Mouse (Mus musculus) stomach, embryonic 16.5 days (tissue): ENCODE results near the gene Hunk. TPM values are rescaled to one million over a fixed set of nuclear protein-coding genes. Genes with fewer than 3 reads are reported as not detected.
A peak's percentile ranks its signal among the peaks of the same experiment; 100 is the strongest.

Experiments used
- ATAC-seq: fragments of 200-750 bp; cut with Nextera tagmentation; 2 replicates; pipeline ENCODE4 v1.8.0; 2017; ENCODE audit warnings: moderate number of reproducible peaks, moderate TSS enrichment; ENCODE audit not compliant: insufficient read depth, low FRiP score
- H3K27ac ChIP-seq: fragments of 300-500 bp; sonication (generic); 2 replicates; pipeline ENCODE4 v1.5.1; 2014; ENCODE audit warnings: low read length
- H3K27me3 ChIP-seq: fragments of 300-500 bp; sonication (generic); 2 replicates; pipeline ENCODE4 v1.6.1; 2014; ENCODE audit warnings: low read length, control low read depth, mixed read lengths; ENCODE audit not compliant: control insufficient read depth, insufficient read depth
- H3K36me3 ChIP-seq: fragments of 300-500 bp; sonication (generic); 2 replicates; pipeline ENCODE4 v1.6.1; 2014; ENCODE audit warnings: low read length; ENCODE audit not compliant: control insufficient read depth, insufficient read depth
- H3K4me1 ChIP-seq: fragments of 300-500 bp; sonication (generic); 2 replicates; pipeline ENCODE4 v1.6.1; 2014; ENCODE audit warnings: low read length, control low read depth, mixed read lengths; ENCODE audit not compliant: control insufficient read depth, insufficient read depth
- H3K4me2 ChIP-seq: fragments of 300-500 bp; sonication (generic); 2 replicates; pipeline ENCODE4 v1.6.1; 2014; ENCODE audit warnings: low read depth, low read length, mixed read lengths
- H3K4me3 ChIP-seq: fragments of 300-500 bp; sonication (generic); replicated peaks from 2 replicates; pipeline ENCODE4 v1.5.1; 2014; ENCODE audit warnings: mild to moderate bottlenecking, low read length
- H3K9ac ChIP-seq: fragments of 300-500 bp; sonication (generic); 2 replicates; pipeline ENCODE4 v1.6.1; 2014; ENCODE audit warnings: low read length
- H3K9me3 ChIP-seq: fragments of 300-500 bp; sonication (generic); replicated peaks from 2 replicates; pipeline ENCODE4 v1.6.1; 2016; ENCODE audit warnings: low read length, control low read depth; ENCODE audit not compliant: control insufficient read depth
- WGBS: fragments of 180-500 bp; shearing (Covaris S2); extraction: QIAGEN DNeasy Blood & Tissue Kit; methylation state at CpG from one replicate; pipeline ENCODE4 v1.1.7; 2014; 5-methylcytosine and 5-hydroxymethylcytosine counted together
- polyA plus RNA-seq: library from polyadenylated mRNA; unstranded; fragments of >200 nt; fragmentation: Nextera tagmentation; extraction: Ambion mirVana; gene quantifications from 2 replicates; pipeline ENCODE4 v1.2.1, GENCODE M21; 2015

Hunk gene
- polyA plus RNA-seq, 1 experiment from 2014 or later = 6.0 TPM

DNA sequence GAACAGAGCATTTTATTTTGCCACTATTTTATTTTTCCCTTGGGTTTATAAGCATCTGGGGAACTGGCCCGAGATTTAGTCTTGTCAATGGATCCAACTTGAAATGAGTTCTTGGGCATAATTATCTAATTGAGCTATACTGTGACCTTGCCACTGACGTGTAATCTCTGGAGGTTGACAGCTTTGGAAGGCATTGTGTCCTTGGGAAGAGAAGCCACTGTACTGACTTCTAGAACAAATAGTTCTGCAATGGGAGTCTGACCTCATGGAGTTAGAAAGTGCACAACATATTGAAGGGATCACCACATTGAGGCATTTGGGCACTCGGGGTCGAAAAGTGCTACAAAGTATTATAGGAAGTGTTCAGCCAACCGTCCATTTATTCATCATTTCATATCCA is 79.3 kb downstream of the Hunk start:
- Histone ChIP-seq H3K4me2 (no peak overlapping the region), H3K36me3 (0 out of 2 replicates have a peak, but pooled peaks cover 4% of the 10 kb centered on the region), H3K9me3 (no peaks in the 10 kb centered on the region), H3K27me3 (no peaks in the 10 kb centered on the region), H3K27ac (no peak overlapping the region), H3K4me3 (no peak overlapping the region), H3K9ac (no peak overlapping the region), H3K4me1 (peaks cover 6% of the 10 kb centered on the region)
- ATAC-seq = no peak
- 89% methylated on average over 5 of the region's 5 CpGs for WGBS

DNA sequence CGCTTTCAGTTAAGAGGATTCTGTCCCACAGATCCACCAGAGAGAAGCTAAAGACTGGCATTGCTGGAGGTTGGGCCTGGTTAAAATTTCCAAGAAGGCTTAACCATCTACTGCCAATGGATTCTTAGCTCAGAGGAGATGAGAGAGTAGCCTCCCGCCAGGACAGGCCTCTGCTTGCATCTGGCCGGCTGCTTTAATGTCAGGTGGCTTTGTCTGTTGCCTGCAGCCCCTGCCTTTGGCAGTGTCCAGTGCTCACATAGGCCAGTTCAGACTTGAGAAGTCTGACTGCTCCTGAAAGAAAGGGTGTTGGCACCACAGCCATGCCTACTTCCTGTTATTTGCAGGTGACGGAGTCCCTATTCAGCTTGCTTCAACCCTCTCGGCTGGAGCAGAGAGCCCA is 82.5 kb downstream of the Hunk start:
- H3K27ac ChIP-seq = peak overlapping the region; percentile 71
- H3K27me3 ChIP-seq = no peaks in the 10 kb centered on the region
- 76% methylated on average over 5 of the region's 5 CpGs for WGBS
- H3K9me3 ChIP-seq = no peaks in the 10 kb centered on the region
- 0 out of 2 replicates have a peak, but pooled peaks have one; percentile 13 for ATAC-seq
- H3K36me3 ChIP-seq = 0 out of 2 replicates have a peak, but pooled peaks cover 4% of the 10 kb centered on the region
- no peaks in the 10 kb centered on the region for H3K4me1 ChIP-seq
- no peak overlapping the region for H3K9ac ChIP-seq
- no peak overlapping the region for H3K4me2 ChIP-seq
- H3K4me3 ChIP-seq = no peak overlapping the region

DNA sequence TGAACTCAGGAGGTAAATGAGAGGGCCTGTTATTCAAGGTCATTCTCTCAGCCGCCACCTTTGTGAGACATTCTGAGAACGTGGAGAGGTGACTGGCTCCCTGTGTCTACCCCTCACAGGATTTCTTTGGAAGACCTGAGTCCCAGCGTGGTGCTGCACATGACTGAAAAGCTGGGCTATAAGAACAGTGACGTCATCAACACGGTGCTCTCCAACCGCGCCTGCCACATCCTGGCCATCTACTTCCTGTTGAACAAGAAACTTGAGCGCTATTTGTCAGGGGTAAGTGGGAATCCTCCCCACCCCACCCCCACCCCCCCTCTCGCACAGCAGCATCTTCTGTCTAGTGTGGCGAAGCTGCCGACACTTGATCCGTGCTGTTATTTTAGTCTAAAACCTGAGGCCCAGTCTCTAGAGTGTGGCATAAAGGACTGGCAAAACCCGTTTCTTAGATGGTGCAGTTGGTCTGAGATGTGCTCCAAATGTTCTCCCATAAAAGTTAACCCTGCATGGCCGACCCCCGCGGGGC is 90.0 kb downstream of the Hunk start:
- no peak overlapping the region for H3K4me2 ChIP-seq
- WGBS = 87% methylated on average over 16 of the region's 16 CpGs
- no peak overlapping the region for H3K27ac ChIP-seq
- no peaks in the 10 kb centered on the region for H3K4me1 ChIP-seq
- no peak overlapping the region for H3K4me3 ChIP-seq
- no peaks in the 10 kb centered on the region for H3K27me3 ChIP-seq
- no peak overlapping the region for H3K9ac ChIP-seq
- no peaks in the 10 kb centered on the region for H3K9me3 ChIP-seq
- H3K36me3 ChIP-seq = peaks cover 11% of the 10 kb centered on the region; the same call in 1 of the 2 replicates
- no peak for ATAC-seq

DNA sequence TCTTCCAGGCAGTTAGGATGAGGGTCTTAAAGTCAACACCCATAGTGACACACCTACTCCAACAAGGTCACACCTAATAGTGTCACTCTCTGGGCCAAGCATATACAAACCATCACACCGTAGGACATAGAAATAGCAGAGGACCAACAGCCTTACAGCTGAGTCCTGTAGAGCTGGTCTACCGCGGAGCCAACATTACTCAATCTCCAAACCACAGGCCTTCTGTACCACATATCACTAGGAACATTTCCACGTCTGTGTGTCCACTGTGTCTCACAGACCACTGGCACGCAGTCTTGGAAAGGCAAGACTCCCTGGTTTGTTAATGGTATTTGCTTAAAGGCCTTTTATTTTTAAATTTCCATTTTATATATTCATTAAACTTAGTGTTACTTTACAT is 95.8 kb downstream of the Hunk start:
- Histone ChIP-seq H3K9me3 (no peaks in the 10 kb centered on the region), H3K4me1 (no peaks in the 10 kb centered on the region), H3K4me3 (no peak overlapping the region), H3K9ac (no peak overlapping the region), H3K4me2 (no peak overlapping the region), H3K36me3 (peaks cover 9% of the 10 kb centered on the region), H3K27me3 (no peaks in the 10 kb centered on the region), H3K27ac (no peak overlapping the region)
- WGBS = 87% methylated on average over 5 of the region's 5 CpGs
- no peak for ATAC-seq

DNA sequence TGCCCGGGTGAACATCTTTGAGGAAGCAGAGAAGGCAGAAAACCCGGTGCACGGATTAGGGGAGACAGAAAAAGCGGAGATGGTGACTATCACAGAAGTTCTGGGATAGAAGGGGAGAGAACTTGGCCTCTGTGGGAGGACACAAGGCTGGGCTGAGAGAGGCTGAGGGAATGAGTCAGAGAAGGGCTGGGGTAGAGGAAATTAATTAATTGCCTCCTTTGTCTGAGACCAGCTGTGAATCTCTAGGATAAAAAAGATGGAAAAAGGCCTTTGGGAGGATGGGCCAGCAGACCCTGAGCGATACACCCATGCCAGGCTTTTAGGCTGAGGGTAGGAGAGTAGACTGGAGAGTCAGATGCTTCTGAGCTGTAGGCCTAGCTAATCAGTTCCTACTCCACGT is 97.5 kb downstream of the Hunk start:
- no peak overlapping the region for H3K4me2 ChIP-seq
- H3K27ac ChIP-seq = no peak overlapping the region
- WGBS = 84% methylated on average over 6 of the region's 6 CpGs
- peaks cover 4% of the 10 kb centered on the region; the same call in 1 of the 2 replicates for H3K36me3 ChIP-seq
- no peaks in the 10 kb centered on the region for H3K9me3 ChIP-seq
- no peaks in the 10 kb centered on the region for H3K27me3 ChIP-seq
- H3K4me1 ChIP-seq = no peaks in the 10 kb centered on the region
- no peak overlapping the region for H3K4me3 ChIP-seq
- H3K9ac ChIP-seq = no peak overlapping the region
- no peak for ATAC-seq

DNA sequence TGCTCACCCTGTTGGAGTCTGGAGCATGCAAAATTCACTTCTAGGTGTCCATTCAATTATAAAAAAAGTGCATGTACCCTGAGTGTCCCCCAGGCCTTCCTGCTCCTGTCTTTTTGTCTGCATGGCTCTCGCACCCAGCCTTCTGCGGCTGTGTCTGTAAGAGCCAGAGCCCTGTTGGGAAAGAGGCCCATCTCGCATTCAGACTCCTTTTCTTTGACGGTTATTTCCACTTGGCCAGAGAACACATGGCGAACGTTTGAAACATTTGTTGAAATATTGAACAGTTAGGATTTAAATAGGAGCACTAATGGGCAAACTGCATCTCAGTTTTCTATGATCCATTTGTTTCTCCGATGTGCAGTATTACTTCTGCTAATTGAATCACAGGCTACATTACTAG is 99.3 kb downstream of the Hunk start:
- no peaks in the 10 kb centered on the region for H3K27me3 ChIP-seq
- no peak overlapping the region for H3K4me2 ChIP-seq
- no peaks in the 10 kb centered on the region for H3K9me3 ChIP-seq
- H3K27ac ChIP-seq = no peak overlapping the region
- WGBS = 81% methylated on average over 7 of the region's 7 CpGs
- 0 out of 2 replicates have a peak, but pooled peaks cover 3% of the 10 kb centered on the region for H3K4me1 ChIP-seq
- H3K4me3 ChIP-seq = no peak overlapping the region
- ATAC-seq = no peak
- H3K9ac ChIP-seq = no peak overlapping the region
- H3K36me3 ChIP-seq = peaks cover 4% of the 10 kb centered on the region; the same call in 1 of the 2 replicates

DNA sequence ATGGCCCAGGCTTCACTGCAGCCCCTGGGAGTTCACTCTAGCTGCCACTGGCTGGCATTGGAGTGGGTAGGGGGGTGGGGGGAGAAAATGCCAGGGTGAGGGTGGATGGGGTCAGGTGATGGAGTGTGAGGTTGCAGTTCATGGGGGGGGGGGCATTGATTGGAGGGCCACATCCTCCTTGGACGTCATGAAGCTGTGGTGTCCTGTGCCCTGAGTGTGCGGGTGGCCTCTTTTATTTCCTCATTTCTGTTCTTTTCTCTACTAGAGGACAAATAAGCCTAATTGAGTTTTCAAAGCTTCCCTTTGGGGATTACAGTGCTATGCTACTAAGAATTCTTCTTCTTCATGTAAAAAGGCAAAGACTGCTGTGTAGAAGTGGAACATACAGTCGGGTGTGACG is 99.8 kb downstream of the Hunk start:
- WGBS = 93% methylated on average over 4 of the region's 4 CpGs
- Histone ChIP-seq H3K4me2 (no peak overlapping the region), H3K27me3 (no peaks in the 10 kb centered on the region), H3K27ac (no peak overlapping the region), H3K9me3 (no peaks in the 10 kb centered on the region), H3K36me3 (peaks cover 4% of the 10 kb centered on the region; the same call in 1 of the 2 replicates), H3K4me1 (0 out of 2 replicates have a peak, but pooled peaks cover 3% of the 10 kb centered on the region), H3K9ac (no peak overlapping the region), H3K4me3 (no peak overlapping the region)
- no peak for ATAC-seq

DNA sequence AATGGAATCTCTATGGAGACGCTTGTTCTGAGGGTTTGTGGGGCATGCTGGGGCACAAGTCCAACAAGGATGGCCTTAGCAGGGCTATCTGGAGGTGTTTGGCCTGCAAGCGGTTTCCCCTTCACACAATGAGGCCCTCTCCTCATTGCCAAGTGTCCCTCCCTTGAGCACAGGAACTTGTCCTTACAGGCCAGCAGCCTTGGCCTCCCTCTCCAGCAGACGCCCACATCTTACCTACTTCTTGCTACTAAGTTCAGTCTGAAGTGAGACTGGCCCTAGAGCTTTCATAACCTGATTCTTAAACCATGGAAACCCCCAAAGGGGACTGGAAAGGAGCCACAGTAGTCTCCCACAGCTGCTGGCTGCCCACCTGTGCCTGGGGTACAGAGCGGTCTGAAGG is 104.3 kb downstream of the Hunk start:
- no peak overlapping the region for H3K4me3 ChIP-seq
- WGBS = 78% methylated on average over 4 of the region's 4 CpGs
- no peak overlapping the region for H3K27ac ChIP-seq
- ATAC-seq = no peak
- no peaks in the 10 kb centered on the region for H3K36me3 ChIP-seq
- no peak overlapping the region for H3K4me2 ChIP-seq
- no peaks in the 10 kb centered on the region for H3K27me3 ChIP-seq
- no peaks in the 10 kb centered on the region for H3K9me3 ChIP-seq
- no peak overlapping the region for H3K9ac ChIP-seq
- peaks cover 17% of the 10 kb centered on the region for H3K4me1 ChIP-seq

DNA sequence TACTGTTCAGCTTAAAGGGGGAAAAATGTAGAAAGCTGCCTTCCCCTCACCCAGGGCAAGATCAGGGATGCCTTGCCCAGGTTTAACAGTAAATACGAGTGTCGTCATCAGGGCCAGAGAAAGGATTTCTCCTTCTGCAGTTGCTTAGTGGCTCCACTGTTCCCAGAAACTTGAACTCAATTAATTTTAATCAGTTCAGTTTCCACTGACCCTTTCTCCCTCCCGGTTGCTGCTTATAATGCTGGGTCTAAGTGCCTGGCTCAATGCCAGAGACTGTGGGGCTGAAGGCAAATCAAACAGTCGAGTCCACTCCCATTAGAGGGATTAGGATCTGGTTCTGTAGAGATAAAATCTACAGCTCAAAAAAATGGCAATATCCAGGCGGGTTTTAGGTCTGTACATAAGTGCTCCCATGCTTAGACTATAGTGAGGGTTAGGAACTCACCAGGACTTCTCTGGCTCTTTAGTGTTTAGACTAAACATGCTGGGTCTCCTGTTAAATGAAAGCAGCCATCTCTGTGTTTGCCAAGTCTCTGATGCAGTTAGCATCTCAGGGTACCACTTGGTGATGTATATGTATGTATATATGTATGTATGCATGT is 106.2 kb downstream of the Hunk start:
- 19% methylated on average over 5 of the region's 5 CpGs for WGBS
- H3K36me3 ChIP-seq = no peaks in the 10 kb centered on the region
- H3K27ac ChIP-seq = no peak overlapping the region
- no peak overlapping the region for H3K9ac ChIP-seq
- no peaks in the 10 kb centered on the region for H3K27me3 ChIP-seq
- no peak overlapping the region for H3K4me3 ChIP-seq
- peak; percentile 52; the same call in 1 of the 2 replicates for ATAC-seq
- no peaks in the 10 kb centered on the region for H3K9me3 ChIP-seq
- H3K4me2 ChIP-seq = no peak overlapping the region
- H3K4me1 ChIP-seq = peaks cover 17% of the 10 kb centered on the region
